Mouse (Mus musculus) retina, postnatal 1 day (tissue): Measurements from ENCODE around the gene Gm49320.
"Not testable (repeated sequence)": the region's sequence is repeated elsewhere in the genome, so short reads cannot be mapped to it uniquely, and the experiment has no call there.

Experiments used
- DNase-seq: peaks from one replicate; pipeline ENCODE4 v3.0.0-alpha.2; 2012

Gm49320 gene

GRCm38 (mm10) chr8:4226739-4227347 lies 11.8 kb upstream of the Gm49320 start, which contains the start of gene Lrrc8e:
Gene Lrrc8e, plus strand, starts transcription at chr8:4226827.
- peak; percentile 29 for DNase-seq

DNA sequence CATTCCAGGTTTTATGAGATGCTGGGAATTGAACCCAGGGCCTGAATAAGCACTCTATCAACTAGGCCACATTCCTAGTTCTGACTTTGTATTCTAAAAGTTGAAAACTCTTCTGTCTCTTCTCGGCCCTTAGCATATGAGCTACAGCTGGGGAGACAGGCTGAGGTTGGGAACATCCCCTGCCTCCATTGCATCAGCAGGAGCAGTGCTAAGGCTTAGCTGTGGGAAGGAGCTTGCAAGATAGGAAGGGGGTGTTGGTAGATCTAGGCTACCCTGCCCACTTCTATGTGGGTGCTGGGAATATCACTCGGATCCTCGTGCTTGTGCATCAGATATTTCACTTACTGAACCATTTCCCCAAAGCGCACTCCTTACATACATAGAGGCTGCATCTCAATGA lies 10.7 kb upstream of the Gm49320 start:
- no peak for DNase-seq

DNA sequence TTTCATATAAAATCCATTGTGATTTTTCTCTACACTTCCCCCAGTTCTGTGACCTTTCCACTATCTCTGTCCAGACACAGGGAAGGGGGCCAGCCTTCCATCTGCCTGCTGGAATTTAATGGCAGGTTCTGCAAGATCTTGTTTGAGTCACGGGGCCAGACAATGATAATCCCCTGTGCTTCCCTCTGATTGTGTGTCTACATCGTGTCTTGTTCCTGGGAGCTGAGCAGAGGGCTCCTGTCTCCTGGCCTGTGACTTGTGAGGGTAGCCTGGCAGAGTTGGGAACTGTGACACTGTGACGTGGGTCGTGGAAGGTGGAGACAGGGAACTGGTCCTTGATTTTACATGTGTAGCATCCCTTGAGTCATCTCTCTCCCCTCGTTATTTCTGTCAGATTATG lies 8.9 kb upstream of the Gm49320 start:
- no peak for DNase-seq

DNA sequence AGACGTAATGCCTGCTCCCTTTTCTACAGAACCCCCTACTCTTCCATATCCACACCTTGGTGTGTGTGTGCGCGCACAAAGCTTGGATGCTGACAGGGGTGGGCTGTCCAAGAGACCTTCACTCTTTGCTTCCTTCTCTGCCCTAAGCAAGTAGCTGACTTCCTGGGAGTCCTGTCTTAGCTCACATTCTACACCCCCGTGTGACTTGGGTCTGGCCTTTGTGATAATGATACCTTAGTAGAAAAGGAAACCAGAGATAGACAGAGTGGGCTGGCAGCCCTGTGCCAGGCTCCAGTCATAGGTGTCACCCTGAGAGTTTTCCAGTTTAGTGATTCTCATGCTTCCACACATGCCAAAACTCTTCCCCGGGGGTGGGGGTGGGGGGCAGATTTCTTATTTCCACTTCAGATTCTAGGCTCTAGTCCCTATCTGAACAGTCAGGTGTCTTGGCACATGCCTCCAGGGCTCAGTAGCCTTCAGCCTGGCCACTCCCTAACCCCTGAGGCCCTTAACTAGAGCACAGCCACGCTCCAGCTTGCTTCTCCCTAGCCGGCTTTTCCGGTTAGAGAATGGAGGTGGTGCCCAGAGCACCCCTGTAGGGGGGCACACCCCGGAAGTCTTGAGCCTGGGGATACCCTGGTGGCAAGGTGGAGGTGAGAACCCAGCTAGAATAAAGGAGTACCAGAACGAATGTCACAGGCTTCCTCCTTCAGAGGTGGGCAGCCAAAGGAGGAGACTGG lies 7.9 kb upstream of the Gm49320 start:
- DNase-seq = no peak

- DNase-seq = no peak
Observed at GRCm38 (mm10) chr8:4237814-4238433, 741 bp upstream of the Gm49320 start.

DNA sequence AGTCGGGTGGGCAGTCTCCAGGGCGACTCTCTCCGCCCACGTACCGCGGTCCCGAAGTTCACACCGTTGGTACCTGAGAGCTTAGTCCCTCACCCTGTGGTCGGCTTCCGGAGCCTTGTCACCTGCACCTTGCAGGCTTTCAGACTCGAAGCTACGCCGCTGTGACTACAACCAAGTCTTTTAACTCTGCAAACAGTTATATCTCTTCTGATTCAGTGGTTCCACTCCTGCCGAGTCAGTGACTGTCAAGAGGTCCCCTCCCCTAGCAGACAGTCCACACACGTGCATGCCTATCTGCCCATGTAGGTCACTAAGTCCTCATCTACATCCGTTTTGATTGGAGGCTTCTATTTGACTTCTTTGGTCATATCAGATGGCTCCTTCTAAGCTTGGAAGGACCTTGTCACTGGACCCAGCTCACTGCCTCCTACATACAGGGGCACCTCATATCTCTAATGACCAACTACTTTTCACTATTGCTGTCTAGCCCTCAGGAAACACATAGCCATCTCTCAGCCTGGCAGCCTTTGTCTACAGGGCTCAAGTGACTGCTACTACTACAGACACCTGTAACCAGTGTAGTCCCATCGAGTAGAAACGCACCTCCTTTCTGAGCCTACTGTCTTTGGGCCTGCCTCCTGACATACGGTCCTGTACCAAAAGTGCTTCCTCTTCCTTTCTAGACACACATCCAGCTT lies 677 bp downstream of the Gm49320 start:
- no peak for DNase-seq

GRCm38 (mm10) chr8:4245061-4245460 lies 6.4 kb downstream of the Gm49320 start:
- no peak for DNase-seq

DNA sequence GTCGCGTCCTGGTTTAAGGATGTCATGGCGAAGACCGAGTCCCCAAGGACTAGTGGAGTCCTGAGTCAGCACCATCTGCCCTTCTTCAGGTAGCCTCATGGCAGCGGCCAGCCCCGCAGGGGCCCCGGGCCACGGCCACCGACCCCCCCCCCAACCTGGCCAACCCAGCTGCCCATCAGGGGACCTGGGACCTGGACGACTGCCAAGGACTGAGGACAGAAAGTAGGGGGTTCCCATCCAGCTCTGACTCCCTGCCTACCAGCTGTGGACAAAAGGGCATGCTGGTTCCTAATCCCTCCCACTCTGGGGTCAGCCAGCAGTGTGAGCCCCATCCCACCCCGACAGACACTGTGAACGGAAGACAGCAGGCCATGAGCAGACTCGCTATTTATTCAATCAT lies 7.1 kb downstream of the Gm49320 start:
- DNase-seq = no peak

- no peak for DNase-seq
Observed at GRCm38 (mm10) chr8:4247241-4247640, 8.6 kb downstream of the Gm49320 start.

DNA sequence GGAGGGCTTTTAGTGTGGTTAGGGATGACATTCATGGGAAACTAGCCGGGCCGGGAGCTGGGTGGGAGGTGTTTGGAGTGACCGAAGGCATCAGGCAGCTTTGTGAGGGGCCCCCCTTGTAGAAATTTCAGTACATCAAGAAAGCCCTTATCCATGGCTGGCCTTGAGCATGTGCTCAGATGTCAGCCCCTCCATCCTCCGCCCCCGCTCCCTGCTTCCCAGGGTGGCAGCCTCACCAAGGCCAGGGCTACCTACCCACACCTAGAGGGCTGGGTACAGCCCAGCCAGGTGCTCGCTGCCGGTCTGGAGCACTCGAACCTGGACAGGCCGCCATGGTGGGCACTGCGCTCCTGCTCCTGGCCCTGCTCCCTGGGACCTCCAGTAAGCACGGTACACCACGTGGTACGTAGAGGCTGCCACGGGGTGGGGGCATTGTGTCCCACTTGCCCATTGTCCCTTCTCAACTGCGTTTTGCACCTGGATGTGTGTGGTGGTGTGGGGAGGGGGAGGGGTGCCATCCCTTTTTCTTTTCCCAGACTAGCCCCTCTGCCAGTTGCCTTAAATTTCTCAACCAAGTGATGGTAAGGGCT lies 9.4 kb downstream of the Gm49320 start, which contains the start of gene Tgfbr3l:
Gene Tgfbr3l, plus strand, starts transcription at position 264 of the 590 bp plus-strand sequence.
- no peak for DNase-seq

DNA sequence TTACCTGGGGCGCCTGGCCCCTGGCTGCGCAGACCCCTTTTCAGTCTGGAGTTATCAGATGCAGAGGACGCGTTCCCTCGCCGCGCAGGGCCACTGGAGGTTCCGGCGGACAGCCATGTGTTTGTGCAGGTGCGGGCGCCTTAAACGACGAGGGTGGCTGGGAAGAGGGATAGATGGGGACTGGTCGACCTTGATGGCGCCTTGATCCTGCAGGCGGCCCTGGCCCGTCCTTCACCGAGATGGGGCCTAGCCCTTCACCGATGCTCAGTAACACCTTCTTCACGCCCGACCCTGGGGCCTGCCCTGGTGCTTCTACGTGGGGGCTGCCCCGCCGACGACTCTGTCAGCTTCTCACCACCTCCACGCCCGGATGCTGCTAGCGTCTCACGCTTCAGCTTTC lies 10.5 kb downstream of the Gm49320 start:
- no peak for DNase-seq

DNA sequence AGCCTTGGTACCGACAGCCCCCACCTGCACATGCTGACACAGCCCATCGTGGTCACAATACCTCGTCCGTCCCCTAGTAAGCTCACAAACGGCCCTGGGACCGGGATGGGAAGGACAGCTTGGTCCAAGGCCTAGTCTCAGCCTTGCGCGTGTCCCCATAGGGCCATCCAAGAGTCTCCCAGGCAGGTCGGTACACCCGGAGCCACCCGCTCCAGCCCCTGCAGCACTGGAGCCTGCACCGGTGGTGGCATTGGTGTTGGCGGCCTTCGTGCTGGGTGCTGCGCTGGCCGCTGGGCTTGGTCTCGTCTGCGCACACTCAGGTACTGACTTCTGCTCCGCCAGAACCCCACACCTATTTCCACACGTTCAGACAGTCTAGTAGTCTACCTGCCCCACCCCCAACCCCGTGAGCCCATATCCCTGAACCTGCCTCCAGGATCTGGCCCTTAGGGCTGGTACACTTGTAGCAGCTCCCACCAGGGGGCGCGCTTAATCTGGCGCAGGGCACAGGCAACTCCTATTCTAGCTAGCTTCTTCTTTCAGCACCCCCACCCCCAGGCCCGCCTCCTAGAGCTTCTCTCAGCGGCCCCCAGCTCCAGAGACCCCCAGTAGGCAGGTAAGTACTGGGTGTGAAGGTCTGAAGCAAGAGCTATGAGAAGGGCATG lies 11.8 kb downstream of the Gm49320 start:
- DNase-seq = peak; percentile 87

GRCm38 (mm10) chr8:4252116-4252760 lies 13.6 kb downstream of the Gm49320 start:
- no peak for DNase-seq

- DNase-seq = peak; percentile 98
Observed at GRCm38 (mm10) chr8:4252934-4253841, 14.5 kb downstream of the Gm49320 start, which contains the start of gene Snapc2. Gene Snapc2, plus strand, starts transcription at chr8:4253080.

DNA sequence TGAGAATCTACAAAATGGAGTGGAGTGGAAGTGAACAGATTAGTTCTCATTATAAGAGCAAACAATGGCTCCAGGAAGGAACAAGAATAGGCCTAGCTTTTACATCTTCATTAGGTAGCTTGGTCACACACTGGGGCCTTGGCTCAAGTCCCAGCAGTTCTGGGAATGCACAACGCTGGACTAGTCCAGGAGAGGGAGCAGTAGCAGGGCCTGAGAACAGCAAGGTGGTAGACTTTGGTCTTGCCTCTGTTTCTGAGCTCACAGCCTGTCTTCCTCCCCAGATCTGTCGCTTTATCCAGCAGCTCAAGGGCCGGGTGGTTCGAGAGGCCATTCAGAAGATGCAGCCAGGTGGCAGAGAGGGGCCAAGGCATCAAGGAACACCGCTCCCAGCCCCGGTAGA lies 15.3 kb downstream of the Gm49320 start:
- DNase-seq = peak; percentile 63

GRCm38 (mm10) chr8:4255471-4255870 lies 16.8 kb downstream of the Gm49320 start:
- not testable (repeated sequence) for DNase-seq

GRCm38 (mm10) chr8:4256911-4257310 lies 18.2 kb downstream of the Gm49320 start:
- DNase-seq = no peak

GRCm38 (mm10) chr8:4257350-4257749 lies 18.7 kb downstream of the Gm49320 start:
- DNase-seq = no peak

DNA sequence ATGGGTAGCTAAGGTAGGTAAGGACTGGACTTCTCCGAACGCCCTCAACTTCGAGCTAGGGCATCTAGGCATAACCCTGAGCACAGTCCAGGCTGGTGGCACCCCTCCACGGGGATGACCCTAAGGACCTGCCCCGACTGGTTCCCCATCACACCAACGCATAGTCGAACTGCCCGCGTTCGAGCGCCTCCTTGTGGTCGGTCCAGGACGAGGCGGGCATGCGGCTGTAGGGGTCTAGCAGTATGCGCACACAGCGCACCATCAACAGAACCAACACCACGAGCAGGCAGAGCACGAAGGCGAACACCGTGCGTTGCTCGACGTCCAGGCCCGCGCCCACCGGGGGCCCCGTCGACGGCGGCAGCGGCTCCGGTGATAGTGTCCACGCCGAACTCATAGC lies 19.6 kb downstream of the Gm49320 start:
- peak; percentile 86 for DNase-seq

DNA sequence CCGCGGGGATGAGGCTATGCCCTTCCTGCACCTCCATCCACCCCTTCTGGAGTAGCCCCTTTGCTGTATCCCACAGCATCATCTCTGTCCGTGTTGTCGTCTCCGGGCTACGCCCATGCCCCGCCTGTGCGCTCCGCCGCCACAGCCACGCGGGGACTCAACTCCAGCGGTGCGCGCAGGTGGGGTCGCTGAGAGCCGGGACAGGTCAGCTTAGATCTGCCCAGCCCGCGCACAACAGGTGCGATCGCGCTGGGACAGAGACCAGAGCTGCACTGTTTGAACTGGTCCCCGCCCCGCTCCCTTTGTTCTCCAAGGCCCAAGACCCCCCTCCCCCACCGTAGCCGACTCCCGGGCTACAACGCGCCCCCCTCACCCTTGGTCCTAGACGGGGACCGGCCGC lies 20.0 kb downstream of the Gm49320 start:
- DNase-seq = no peak
